Mouse (Mus musculus) lung, postnatal 0 days (tissue): ENCODE results near the gene Agt. TPM values are rescaled to one million over a fixed set of nuclear protein-coding genes. Genes with fewer than 3 reads are reported as not detected.

Experiments used
- ATAC-seq: fragments of 200-750 bp; cut with Nextera tagmentation; 2 replicates; pipeline ENCODE4 v1.8.0; 2017; ENCODE audit warnings: moderate library complexity
- DNase-seq: peaks from one replicate; pipeline ENCODE4 v3.0.0-alpha.2; 2016; ENCODE audit warnings: low spot score
- H3K27ac ChIP-seq: fragments of 300-500 bp; sonication (generic); 2 replicates; pipeline ENCODE4 v1.5.1; 2014; ENCODE audit warnings: antibody characterized with exemption, mild to moderate bottlenecking, low read length, mixed read lengths
- H3K27me3 ChIP-seq: fragments of 300-500 bp; sonication (generic); replicated peaks from 2 replicates; pipeline ENCODE4 v1.6.1; 2014; ENCODE audit warnings: low read length, mixed read lengths; ENCODE audit not compliant: insufficient read depth
- H3K36me3 ChIP-seq: fragments of 300-500 bp; sonication (generic); 2 replicates; pipeline ENCODE4 v1.6.1; 2014; ENCODE audit warnings: low read length, mixed read lengths; ENCODE audit not compliant: insufficient read depth
- H3K4me1 ChIP-seq: fragments of 300-500 bp; sonication (generic); 2 replicates; pipeline ENCODE4 v1.6.1; 2014; ENCODE audit warnings: antibody characterized with exemption, low read depth, low read length, mixed read lengths; ENCODE audit not compliant: insufficient read depth
- H3K4me2 ChIP-seq: fragments of 300-500 bp; sonication (generic); replicated peaks from 2 replicates; pipeline ENCODE4 v1.6.1; 2014; ENCODE audit warnings: low read depth, mild to moderate bottlenecking, low read length, moderate library complexity, mixed read lengths
- H3K4me3 ChIP-seq: fragments of 300-500 bp; sonication (generic); 2 replicates; pipeline ENCODE4 v1.5.1; 2014; ENCODE audit warnings: low read depth, low read length
- H3K9ac ChIP-seq: fragments of 300-500 bp; sonication (generic); replicated peaks from 2 replicates; pipeline ENCODE4 v1.6.1; 2014; ENCODE audit warnings: low read depth, mild to moderate bottlenecking
- H3K9me3 ChIP-seq: fragments of 300-500 bp; sonication (generic); 2 replicates; pipeline ENCODE4 v1.6.1; 2016; ENCODE audit warnings: low read length, mixed read lengths
- CTCF ChIP-seq: IDR thresholded peaks from 2 replicates; pipeline ENCODE4 v1.5.1; 2016; ENCODE audit warnings: antibody characterized with exemption, mild to moderate bottlenecking
- EP300 ChIP-seq: IDR thresholded peaks from 2 replicates; pipeline ENCODE4 v1.6.1; 2016; ENCODE audit warnings: antibody characterized with exemption, mild to moderate bottlenecking, control low read depth
- WGBS: fragments of 180-500 bp; shearing (Covaris S2); extraction: QIAGEN DNeasy Blood & Tissue Kit; methylation state at CpG from one replicate; pipeline ENCODE4 v1.1.7; 2014; 5-methylcytosine and 5-hydroxymethylcytosine counted together
- polyA plus RNA-seq: library from polyadenylated mRNA; unstranded; fragments of >200 nt; fragmentation: Nextera tagmentation; extraction: Ambion mirVana; gene quantifications from 2 replicates; pipeline ENCODE4 v1.2.1, GENCODE M21; 2015

Gene Agt
- 101 and 133 TPM in 2 replicates for polyA plus RNA-seq

GRCm38 (mm10) chr8:124569593-124569992 lies at the start of gene Agt:
Gene Agt, minus strand, starts transcription at chr8:124569706.
- ATAC-seq (peak; percentile 16; the same call in 1 of the 2 replicates), DNase-seq (peak; percentile 65)
- Histone ChIP-seq H3K4me3 (no peak within 1 kb of the TSS), H3K27me3 (no peaks in the 10 kb centered on the region), H3K27ac (peak within 1 kb of the TSS; percentile 63; the same call in 1 of the 2 replicates), H3K36me3 (no peaks in the 10 kb centered on the region), H3K9me3 (no peaks in the 10 kb centered on the region), H3K4me2 (peak within 1 kb of the TSS; percentile 14; the same call in 1 of the 2 replicates), H3K9ac (no peak within 1 kb of the TSS), H3K4me1 (no peaks in the 10 kb centered on the region)
- WGBS: 51% methylated on average over 2 of the region's 2 CpGs
- TF ChIP-seq CTCF: no peak
- no peak for TF ChIP-seq EP300

- H3K4me1 ChIP-seq: peaks cover 4% of the 10 kb centered on the region; the same call in 1 of the 2 replicates
- H3K27me3 ChIP-seq: 0 out of 2 replicates have a peak, but pooled peaks cover 3% of the 10 kb centered on the region
- no peak overlapping the region for H3K4me3 ChIP-seq
- no peak overlapping the region for H3K4me2 ChIP-seq
- no peaks in the 10 kb centered on the region for H3K9me3 ChIP-seq
- no peak overlapping the region for H3K9ac ChIP-seq
- no peak for TF ChIP-seq CTCF
- no peak for TF ChIP-seq EP300
- peak overlapping the region; percentile 35 for H3K27ac ChIP-seq
- no peaks in the 10 kb centered on the region for H3K36me3 ChIP-seq
- DNase-seq (peak; percentile 95), ATAC-seq (peak; percentile 83)
- 32% methylated on average over 9 of the region's 9 CpGs for WGBS
Measured at GRCm38 (mm10) chr8:124618252-124618651, 48.7 kb upstream of the Agt start.

GRCm38 (mm10) chr8:124617266-124617869 lies 47.9 kb upstream of the Agt start:
- TF ChIP-seq EP300 (no peak), CTCF (peak; percentile 93)
- peak; percentile 76 for DNase-seq
- Histone ChIP-seq H3K9ac (no peak overlapping the region; the same call in 1 of the 2 replicates), H3K4me1 (peaks cover 4% of the 10 kb centered on the region; the same call in 1 of the 2 replicates), H3K4me3 (peak overlapping the region; percentile 23; the same call in 1 of the 2 replicates), H3K4me2 (peak overlapping the region; percentile 62), H3K9me3 (no peaks in the 10 kb centered on the region), H3K36me3 (no peaks in the 10 kb centered on the region), H3K27me3 (0 out of 2 replicates have a peak, but pooled peaks cover 3% of the 10 kb centered on the region), H3K27ac (peak overlapping the region; percentile 2; the same call in 1 of the 2 replicates)
- 12% methylated on average over 17 of the region's 17 CpGs for WGBS
- ATAC-seq: peak; percentile 64

- ATAC-seq: no peak
- Histone ChIP-seq H3K9ac (no peak overlapping the region), H3K4me3 (no peak overlapping the region), H3K4me2 (no peak overlapping the region), H3K36me3 (no peaks in the 10 kb centered on the region), H3K4me1 (peaks cover 4% of the 10 kb centered on the region; the same call in 1 of the 2 replicates), H3K9me3 (no peaks in the 10 kb centered on the region), H3K27me3 (0 out of 2 replicates have a peak, but pooled peaks cover 3% of the 10 kb centered on the region), H3K27ac (no peak overlapping the region)
- WGBS: 53% methylated on average over 5 of the region's 6 CpGs
- DNase-seq: no peak
- TF ChIP-seq CTCF (no peak), EP300 (no peak)
Measured at GRCm38 (mm10) chr8:124614325-124614724, 44.8 kb upstream of the Agt start.

- no peak overlapping the region for H3K9ac ChIP-seq
- H3K4me1 ChIP-seq: no peaks in the 10 kb centered on the region
- peak; percentile 10 for DNase-seq
- ATAC-seq: peak; percentile 11; the same call in 1 of the 2 replicates
- no peak overlapping the region for H3K4me2 ChIP-seq
- TF ChIP-seq CTCF (no peak), EP300 (no peak)
- H3K36me3 ChIP-seq: no peaks in the 10 kb centered on the region
- 50% methylated on average over 9 of the region's 9 CpGs for WGBS
- no peaks in the 10 kb centered on the region for H3K9me3 ChIP-seq
- peak overlapping the region; percentile 47; the same call in 1 of the 2 replicates for H3K27ac ChIP-seq
- no peaks in the 10 kb centered on the region for H3K27me3 ChIP-seq
- H3K4me3 ChIP-seq: no peak overlapping the region
Measured at GRCm38 (mm10) chr8:124608972-124609353, 39.5 kb upstream of the Agt start.

- peak; percentile 65 for ATAC-seq
Measured at GRCm38 (mm10) chr8:124608239-124608971, 38.9 kb upstream of the Agt start.

More at GRCm38 (mm10) chr8:124608239-124608971, 38.9 kb upstream of the Agt start:
- Histone ChIP-seq H3K4me2 (no peak overlapping the region), H3K36me3 (no peaks in the 10 kb centered on the region), H3K4me1 (no peaks in the 10 kb centered on the region), H3K9ac (no peak overlapping the region), H3K9me3 (no peaks in the 10 kb centered on the region), H3K27ac (peak overlapping the region; percentile 47; the same call in 1 of the 2 replicates), H3K4me3 (no peak overlapping the region), H3K27me3 (no peaks in the 10 kb centered on the region)
- WGBS: 55% methylated on average over 13 of the region's 13 CpGs
- TF ChIP-seq CTCF (peak; percentile 76), EP300 (no peak)
- DNase-seq: peak; percentile 62
